Mouse (Mus musculus): ENCODE data around the gene Pim3. TPM values are rescaled to one million over a fixed set of nuclear protein-coding genes. Genes with fewer than 3 reads are reported as not detected.
A peak's percentile ranks its signal among the peaks of the same experiment; 100 is the strongest.

Pim3 gene
- polyA plus RNA-seq, 1 experiment = 78.5 TPM

GRCm38 (mm10) chr15:88828800-88829705 lies 32.9 kb upstream of the Pim3 start:
- no peak for TF ChIP-seq POLR2A (IDR thresholded peaks at IDR 0.05; ENCODE audit: low read depth, low read length)
- peak; percentile 96 for TF ChIP-seq CTCF (conservative IDR thresholded peaks at IDR 0.05; ENCODE audit: insufficient read depth, insufficient read length, low read depth, low read length)
- no peak overlapping the region for H3K4me3 ChIP-seq (ENCODE audit: insufficient read depth, low read depth, low read length)
- peak; percentile 94 for DNase-seq

GRCm38 (mm10) chr15:88829791-88830440 lies 32.1 kb upstream of the Pim3 start:
- Histone ChIP-seq H3K36me3 (ENCODE audit: control insufficient read depth, insufficient read depth, low read length) (no peaks in the 10 kb centered on the region), H3K27me3 (replicated peaks; ENCODE audit: control insufficient read depth, insufficient read depth, low read length) (no peaks in the 10 kb centered on the region), H3K27ac (ENCODE audit: insufficient read depth, low read depth, low read length) (peak overlapping the region; percentile 82), H3K4me1 (ENCODE audit: control insufficient read depth, insufficient read depth, low read length) (peaks cover 37% of the 10 kb centered on the region), H3K4me3 (ENCODE audit: insufficient read depth, low read depth, low read length) (no peak overlapping the region)
- WGBS = 38% methylated on average over 6 of the region's 6 CpGs
- TF ChIP-seq CTCF (conservative IDR thresholded peaks at IDR 0.05; ENCODE audit: insufficient read depth, insufficient read length, low read depth, low read length) (0 out of 2 replicates have a peak, but pooled peaks have one; percentile 19), POLR2A (IDR thresholded peaks at IDR 0.05; ENCODE audit: low read depth, low read length) (no peak)
- DNase-seq = peak; percentile 87

More at GRCm38 (mm10) chr15:88828800-88829705, 32.9 kb upstream of the Pim3 start:
- 48% methylated on average over 17 of the region's 17 CpGs for WGBS
- Histone ChIP-seq H3K36me3 (ENCODE audit: control insufficient read depth, insufficient read depth, low read length) (no peaks in the 10 kb centered on the region), H3K27ac (ENCODE audit: insufficient read depth, low read depth, low read length) (peak overlapping the region; percentile 82), H3K27me3 (replicated peaks; ENCODE audit: control insufficient read depth, insufficient read depth, low read length) (no peaks in the 10 kb centered on the region), H3K4me1 (ENCODE audit: control insufficient read depth, insufficient read depth, low read length) (peaks cover 37% of the 10 kb centered on the region)

- H3K27ac ChIP-seq (ENCODE audit: insufficient read depth, low read depth, low read length) = peak overlapping the region; percentile 82
- no peak overlapping the region for H3K4me3 ChIP-seq (ENCODE audit: insufficient read depth, low read depth, low read length)
- DNase-seq = peak; percentile 61
- 43% methylated on average over 5 of the region's 5 CpGs for WGBS
- H3K27me3 ChIP-seq (replicated peaks; ENCODE audit: control insufficient read depth, insufficient read depth, low read length) = no peaks in the 10 kb centered on the region
- no peaks in the 10 kb centered on the region for H3K36me3 ChIP-seq (ENCODE audit: control insufficient read depth, insufficient read depth, low read length)
- TF ChIP-seq POLR2A (IDR thresholded peaks at IDR 0.05; ENCODE audit: low read depth, low read length) (no peak), CTCF (conservative IDR thresholded peaks at IDR 0.05; ENCODE audit: insufficient read depth, insufficient read length, low read depth, low read length) (no peak)
- peaks cover 37% of the 10 kb centered on the region for H3K4me1 ChIP-seq (ENCODE audit: control insufficient read depth, insufficient read depth, low read length)
These were observed 31.3 kb upstream of the Pim3 start for GRCm38 (mm10) chr15:88830696-88831095.

- TF ChIP-seq POLR2A (IDR thresholded peaks at IDR 0.05; ENCODE audit: low read depth, low read length) (no peak), CTCF (conservative IDR thresholded peaks at IDR 0.05; ENCODE audit: insufficient read depth, insufficient read length, low read depth, low read length) (0 out of 2 replicates have a peak, but pooled peaks have one; percentile 5)
- H3K27ac ChIP-seq (ENCODE audit: insufficient read depth, low read depth, low read length) = peak overlapping the region; percentile 82
These were observed 30.5 kb upstream of the Pim3 start for GRCm38 (mm10) chr15:88831482-88831881.

GRCm38 (mm10) chr15:88832536-88832935 lies 29.4 kb upstream of the Pim3 start:
- H3K36me3 ChIP-seq (ENCODE audit: control insufficient read depth, insufficient read depth, low read length) = no peaks in the 10 kb centered on the region
- H3K27ac ChIP-seq (ENCODE audit: insufficient read depth, low read depth, low read length) = peak overlapping the region; percentile 54
- DNase-seq = peak; percentile 85
- TF ChIP-seq POLR2A (IDR thresholded peaks at IDR 0.05; ENCODE audit: low read depth, low read length) = no peak
- H3K4me3 ChIP-seq (ENCODE audit: insufficient read depth, low read depth, low read length) = no peak overlapping the region
- H3K27me3 ChIP-seq (replicated peaks; ENCODE audit: control insufficient read depth, insufficient read depth, low read length) = no peaks in the 10 kb centered on the region
- peaks cover 42% of the 10 kb centered on the region for H3K4me1 ChIP-seq (ENCODE audit: control insufficient read depth, insufficient read depth, low read length)
- whole genome bisulfite sequencing = 60% methylated on average over 9 of the region's 9 CpGs

More at GRCm38 (mm10) chr15:88831482-88831881, 30.5 kb upstream of the Pim3 start:
- Histone ChIP-seq H3K4me1 (ENCODE audit: control insufficient read depth, insufficient read depth, low read length) (peaks cover 40% of the 10 kb centered on the region), H3K27me3 (replicated peaks; ENCODE audit: control insufficient read depth, insufficient read depth, low read length) (no peaks in the 10 kb centered on the region), H3K4me3 (ENCODE audit: insufficient read depth, low read depth, low read length) (no peak overlapping the region), H3K36me3 (ENCODE audit: control insufficient read depth, insufficient read depth, low read length) (no peaks in the 10 kb centered on the region)
- peak; percentile 98 for DNase-seq
- WGBS = 23% methylated on average over 5 of the region's 5 CpGs

- Histone ChIP-seq H3K4me1 (ENCODE audit: control insufficient read depth, insufficient read depth, low read length) (peaks cover 31% of the 10 kb centered on the region), H3K36me3 (ENCODE audit: control insufficient read depth, insufficient read depth, low read length) (no peaks in the 10 kb centered on the region), H3K27ac (ENCODE audit: insufficient read depth, low read depth, low read length) (no peak overlapping the region), H3K27me3 (replicated peaks; ENCODE audit: control insufficient read depth, insufficient read depth, low read length) (no peaks in the 10 kb centered on the region), H3K4me3 (ENCODE audit: insufficient read depth, low read depth, low read length) (no peak overlapping the region)
- 84% methylated on average over 6 of the region's 6 CpGs for WGBS
- DNase-seq = peak; percentile 43
- TF ChIP-seq POLR2A (IDR thresholded peaks at IDR 0.05; ENCODE audit: low read depth, low read length) = no peak
- TF ChIP-seq CTCF (conservative IDR thresholded peaks at IDR 0.05; ENCODE audit: insufficient read depth, insufficient read length, low read depth, low read length) = peak; percentile 31; the same call in 1 of the 2 replicates
These were observed 26.0 kb upstream of the Pim3 start for GRCm38 (mm10) chr15:88836031-88836430.

GRCm38 (mm10) chr15:88836571-88836970 lies 25.4 kb upstream of the Pim3 start:
- Histone ChIP-seq H3K27ac (ENCODE audit: insufficient read depth, low read depth, low read length) (no peak overlapping the region), H3K36me3 (ENCODE audit: control insufficient read depth, insufficient read depth, low read length) (no peaks in the 10 kb centered on the region), H3K27me3 (replicated peaks; ENCODE audit: control insufficient read depth, insufficient read depth, low read length) (no peaks in the 10 kb centered on the region), H3K4me3 (ENCODE audit: insufficient read depth, low read depth, low read length) (no peak overlapping the region), H3K4me1 (ENCODE audit: control insufficient read depth, insufficient read depth, low read length) (peaks cover 27% of the 10 kb centered on the region)
- TF ChIP-seq CTCF (conservative IDR thresholded peaks at IDR 0.05; ENCODE audit: insufficient read depth, insufficient read length, low read depth, low read length) (no peak), POLR2A (IDR thresholded peaks at IDR 0.05; ENCODE audit: low read depth, low read length) (no peak)
- 71% methylated on average over 5 of the region's 5 CpGs for WGBS
- DNase-seq = no peak
